Mouse (Mus musculus): ENCODE measurements around the gene Six5. TPM values are rescaled to one million over a fixed set of nuclear protein-coding genes. Genes with fewer than 3 reads are reported as not detected.

Six5 gene
- polyA plus RNA-seq, 1 experiment from 2014 or later: 14.7 TPM

- H3K4me2 ChIP-seq (replicated peaks): no peak overlapping the region
- no peak for ATAC-seq (ENCODE audit: insufficient number of reproducible peaks, low FRiP score, low TSS enrichment, low read depth)
- H3K27ac ChIP-seq (replicated peaks): no peak overlapping the region
- H3K36me3 ChIP-seq: peaks cover 5% of the 10 kb centered on the region; the same call in 1 of the 2 replicates
- no peaks in the 10 kb centered on the region for H3K9me3 ChIP-seq (replicated peaks)
- no peaks in the 10 kb centered on the region for H3K27me3 ChIP-seq
- H3K4me3 ChIP-seq (replicated peaks): no peak overlapping the region
- 89% methylated on average over 6 of the region's 6 CpGs for WGBS
- no peak overlapping the region for H3K9ac ChIP-seq
- peaks cover 16% of the 10 kb centered on the region for H3K4me1 ChIP-seq
These were observed 30.3 kb downstream of the Six5 start for GRCm38 (mm10) chr7:19124713-19125112.

GRCm38 (mm10) chr7:19127744-19128143 is 33.4 kb downstream of the Six5 start:
- ATAC-seq (ENCODE audit: insufficient number of reproducible peaks, low FRiP score, low TSS enrichment, low read depth): no peak
- WGBS: 88% methylated on average over 5 of the region's 5 CpGs
- peaks cover 15% of the 10 kb centered on the region; the same call in 1 of the 2 replicates for H3K4me1 ChIP-seq
- no peak overlapping the region for H3K4me3 ChIP-seq (replicated peaks)
- no peaks in the 10 kb centered on the region for H3K9me3 ChIP-seq (replicated peaks)
- no peak overlapping the region for H3K27ac ChIP-seq (replicated peaks)
- peaks cover 5% of the 10 kb centered on the region; the same call in 1 of the 2 replicates for H3K36me3 ChIP-seq
- no peak overlapping the region for H3K4me2 ChIP-seq (replicated peaks)
- no peak overlapping the region for H3K9ac ChIP-seq
- no peaks in the 10 kb centered on the region for H3K27me3 ChIP-seq

- Histone ChIP-seq H3K9ac (no peak overlapping the region), H3K27ac (replicated peaks) (no peak overlapping the region), H3K4me3 (replicated peaks) (no peak overlapping the region), H3K27me3 (no peaks in the 10 kb centered on the region), H3K36me3 (peaks cover 6% of the 10 kb centered on the region; the same call in 1 of the 2 replicates), H3K4me1 (peaks cover 15% of the 10 kb centered on the region; the same call in 1 of the 2 replicates), H3K9me3 (replicated peaks) (no peaks in the 10 kb centered on the region), H3K4me2 (replicated peaks) (no peak overlapping the region)
- 92% methylated on average over 5 of the region's 5 CpGs for WGBS
- ATAC-seq (ENCODE audit: insufficient number of reproducible peaks, low FRiP score, low TSS enrichment, low read depth): no peak
These were observed 35.0 kb downstream of the Six5 start for GRCm38 (mm10) chr7:19129396-19129795.

DNA sequence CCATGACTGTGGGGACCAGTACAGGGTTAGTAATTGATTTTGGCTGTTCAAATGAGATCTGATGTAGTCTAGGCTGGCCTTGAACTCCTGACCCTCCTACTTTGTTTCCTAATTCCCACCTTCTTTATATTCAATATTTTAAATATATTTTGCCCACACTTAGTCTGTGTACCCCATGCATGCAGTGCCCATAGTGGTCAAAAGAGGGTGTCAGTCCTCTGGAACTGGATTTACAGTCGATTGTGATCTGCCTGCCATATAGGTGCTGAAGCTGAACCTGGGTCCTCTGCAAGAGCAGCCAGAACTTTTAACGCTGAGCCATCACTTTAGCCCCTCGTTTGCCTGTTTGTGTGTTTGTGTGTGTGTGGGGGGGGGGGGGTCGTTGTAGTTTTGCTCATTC is 36.3 kb downstream of the Six5 start:
- Histone ChIP-seq H3K4me3 (replicated peaks) (peak overlapping the region; percentile 49), H3K9me3 (replicated peaks) (no peaks in the 10 kb centered on the region), H3K27ac (replicated peaks) (peak overlapping the region; percentile 89), H3K36me3 (peaks cover 17% of the 10 kb centered on the region), H3K4me1 (peaks cover 15% of the 10 kb centered on the region; the same call in 1 of the 2 replicates), H3K4me2 (replicated peaks) (peak overlapping the region; percentile 64), H3K9ac (peak overlapping the region; percentile 31; the same call in 1 of the 2 replicates), H3K27me3 (no peaks in the 10 kb centered on the region)
- WGBS: 21% methylated on average over 4 of the region's 4 CpGs
- no peak for ATAC-seq (ENCODE audit: insufficient number of reproducible peaks, low FRiP score, low TSS enrichment, low read depth)

DNA sequence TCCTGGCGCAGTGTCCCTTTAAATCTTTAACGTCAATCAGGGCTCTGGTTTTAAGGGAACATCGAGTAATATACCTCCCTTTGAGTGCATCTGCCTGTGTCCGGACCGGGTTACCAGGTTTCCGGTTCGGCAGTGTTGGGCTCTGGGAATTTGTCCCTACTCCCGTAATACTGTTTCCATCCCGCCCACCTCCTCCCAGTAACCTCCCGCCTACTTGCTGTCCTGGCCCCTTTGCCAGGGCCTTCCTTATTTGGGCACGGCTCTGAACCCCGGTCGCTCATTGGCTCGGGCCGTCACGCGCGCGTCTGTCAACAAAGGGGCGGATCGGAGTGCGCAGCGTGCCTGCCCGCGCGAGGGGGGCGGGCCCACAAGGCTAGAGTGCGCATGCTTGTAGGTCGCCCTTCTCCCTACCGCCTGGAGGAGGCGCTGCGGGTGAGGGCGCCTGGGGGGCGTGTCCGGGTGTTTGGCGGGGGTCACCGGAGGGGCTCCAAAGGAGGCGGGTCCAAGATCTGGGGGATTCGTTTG is 37.0 kb downstream of the Six5 start:
- peak overlapping the region; percentile 64 for H3K4me2 ChIP-seq (replicated peaks)
- H3K36me3 ChIP-seq: peaks cover 25% of the 10 kb centered on the region
- peak; percentile 99 for ATAC-seq (ENCODE audit: insufficient number of reproducible peaks, low FRiP score, low TSS enrichment, low read depth)
- H3K4me3 ChIP-seq (replicated peaks): peak overlapping the region; percentile 49
- under 1% methylated on average over 39 of the region's 39 CpGs for whole genome bisulfite sequencing
- H3K9me3 ChIP-seq (replicated peaks): no peaks in the 10 kb centered on the region
- peak overlapping the region; percentile 31; the same call in 1 of the 2 replicates for H3K9ac ChIP-seq
- H3K4me1 ChIP-seq: peaks cover 15% of the 10 kb centered on the region; the same call in 1 of the 2 replicates
- H3K27me3 ChIP-seq: no peaks in the 10 kb centered on the region
- H3K27ac ChIP-seq (replicated peaks): peak overlapping the region; percentile 89

DNA sequence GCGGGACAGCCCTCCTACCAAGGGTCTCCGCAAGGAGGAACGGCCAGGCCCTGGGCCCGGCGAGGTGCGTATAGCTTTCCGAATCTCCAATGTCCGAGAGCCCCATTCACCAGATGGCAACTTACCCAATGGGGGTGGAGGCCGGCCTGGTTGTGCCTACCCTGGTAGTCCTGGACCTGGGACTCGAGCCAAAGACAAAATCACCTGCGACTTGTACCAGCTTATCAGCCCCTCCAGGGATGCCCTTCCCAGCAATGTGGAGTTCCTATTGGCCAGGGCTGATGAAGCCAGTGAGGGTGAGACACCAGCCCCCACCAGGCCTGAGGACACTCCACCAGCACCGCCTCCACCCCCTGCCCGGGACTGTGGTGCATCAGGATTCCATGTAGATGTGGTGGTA is 41.8 kb downstream of the Six5 start:
- WGBS: 95% methylated on average over 13 of the region's 13 CpGs
- Histone ChIP-seq H3K27ac (replicated peaks) (no peak overlapping the region), H3K9ac (no peak overlapping the region), H3K9me3 (replicated peaks) (no peaks in the 10 kb centered on the region), H3K4me2 (replicated peaks) (no peak overlapping the region), H3K36me3 (peaks cover 67% of the 10 kb centered on the region), H3K4me1 (peaks cover 6% of the 10 kb centered on the region; the same call in 1 of the 2 replicates), H3K27me3 (no peaks in the 10 kb centered on the region), H3K4me3 (replicated peaks) (no peak overlapping the region)
- no peak for ATAC-seq (ENCODE audit: insufficient number of reproducible peaks, low FRiP score, low TSS enrichment, low read depth)

- H3K4me3 ChIP-seq (replicated peaks): no peak overlapping the region
- peaks cover 68% of the 10 kb centered on the region for H3K36me3 ChIP-seq
- peaks cover 4% of the 10 kb centered on the region; the same call in 1 of the 2 replicates for H3K4me1 ChIP-seq
- no peak overlapping the region for H3K27ac ChIP-seq (replicated peaks)
- 85% methylated on average over 38 of the region's 38 CpGs for WGBS
- H3K9me3 ChIP-seq (replicated peaks): no peaks in the 10 kb centered on the region
- H3K27me3 ChIP-seq: no peaks in the 10 kb centered on the region
- H3K9ac ChIP-seq: no peak overlapping the region
- no peak for ATAC-seq (ENCODE audit: insufficient number of reproducible peaks, low FRiP score, low TSS enrichment, low read depth)
- no peak overlapping the region for H3K4me2 ChIP-seq (replicated peaks)
These were observed 42.4 kb downstream of the Six5 start for GRCm38 (mm10) chr7:19136673-19137334.

DNA sequence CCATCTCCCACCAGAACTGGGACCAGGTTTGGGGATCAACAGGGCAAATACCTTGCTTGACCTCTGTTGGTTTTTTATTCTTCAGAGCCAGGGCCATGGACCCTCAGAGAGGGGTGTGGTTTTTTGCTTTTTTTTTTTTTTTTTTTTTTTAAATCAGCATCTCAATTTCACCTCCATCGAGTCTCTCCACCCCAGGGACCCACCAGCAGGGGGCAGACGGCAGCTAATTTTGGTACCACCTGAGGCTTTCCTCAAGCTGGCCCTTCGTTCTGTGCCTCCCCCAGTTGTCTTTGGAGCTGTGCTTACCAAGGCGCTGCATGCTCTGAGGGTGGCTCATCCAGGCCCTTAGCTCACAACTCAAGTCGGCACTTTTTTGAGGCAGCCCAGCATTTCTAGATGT is 43.0 kb downstream of the Six5 start:
- no peaks in the 10 kb centered on the region for H3K27me3 ChIP-seq
- H3K27ac ChIP-seq (replicated peaks): no peak overlapping the region
- H3K4me1 ChIP-seq: no peaks in the 10 kb centered on the region
- WGBS: 38% methylated on average over 5 of the region's 5 CpGs
- ATAC-seq (ENCODE audit: insufficient number of reproducible peaks, low FRiP score, low TSS enrichment, low read depth): no peak
- H3K36me3 ChIP-seq: peaks cover 68% of the 10 kb centered on the region
- no peaks in the 10 kb centered on the region for H3K9me3 ChIP-seq (replicated peaks)
- no peak overlapping the region for H3K4me3 ChIP-seq (replicated peaks)
- no peak overlapping the region for H3K9ac ChIP-seq
- H3K4me2 ChIP-seq (replicated peaks): no peak overlapping the region

- 88% methylated on average over 10 of the region's 10 CpGs for WGBS
- Histone ChIP-seq H3K4me1 (peaks cover 23% of the 10 kb centered on the region), H3K9me3 (replicated peaks) (no peaks in the 10 kb centered on the region), H3K27ac (replicated peaks) (no peak overlapping the region), H3K4me2 (replicated peaks) (no peak overlapping the region), H3K36me3 (peaks cover 7% of the 10 kb centered on the region; the same call in 1 of the 2 replicates), H3K27me3 (no peaks in the 10 kb centered on the region), H3K9ac (no peak overlapping the region), H3K4me3 (replicated peaks) (no peak overlapping the region)
- ATAC-seq (ENCODE audit: insufficient number of reproducible peaks, low FRiP score, low TSS enrichment, low read depth): no peak
These were observed 52.4 kb downstream of the Six5 start for GRCm38 (mm10) chr7:19146793-19147192.

DNA sequence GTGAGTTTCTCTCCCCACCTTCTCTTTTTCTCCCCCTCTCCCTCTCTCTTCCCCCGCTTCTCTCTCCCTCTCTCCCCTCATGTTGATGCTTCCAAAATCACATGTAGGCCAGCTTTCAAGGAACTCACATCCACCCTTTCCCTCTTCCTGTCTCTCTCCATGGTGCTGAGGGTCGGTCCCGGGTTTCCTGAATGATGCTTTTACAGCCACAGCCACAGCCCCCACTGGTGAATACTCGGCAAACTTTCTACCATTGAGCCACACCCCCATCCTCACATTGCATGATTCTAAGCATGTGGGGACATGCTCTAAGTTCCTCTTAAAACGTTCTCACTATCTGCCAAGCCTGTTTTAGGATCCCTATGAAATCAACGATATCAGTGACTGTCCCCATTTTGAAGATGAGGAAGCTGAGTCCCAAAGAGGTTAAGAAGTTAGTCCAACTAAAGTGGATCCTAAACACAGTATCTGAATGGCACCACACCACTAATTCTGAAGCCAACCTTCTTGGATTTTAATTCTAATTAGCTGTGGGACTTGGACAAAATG is 53.2 kb downstream of the Six5 start:
- Histone ChIP-seq H3K4me3 (replicated peaks) (no peak overlapping the region), H3K27me3 (no peaks in the 10 kb centered on the region), H3K9me3 (replicated peaks) (no peaks in the 10 kb centered on the region), H3K4me2 (replicated peaks) (peak overlapping the region; percentile 84; the same call in 1 of the 2 replicates), H3K27ac (replicated peaks) (no peak overlapping the region), H3K4me1 (peaks cover 23% of the 10 kb centered on the region), H3K36me3 (peaks cover 13% of the 10 kb centered on the region), H3K9ac (no peak overlapping the region)
- no peak for ATAC-seq (ENCODE audit: insufficient number of reproducible peaks, low FRiP score, low TSS enrichment, low read depth)
- 40% methylated on average over 6 of the region's 6 CpGs for WGBS

All from embryonic facial prominence, embryonic 15.5 days (tissue).